Mouse (Mus musculus) liver, embryonic 14.5 days (tissue): ENCODE results near the gene Timm29.

ENCODE experiments used
- CTCF ChIP-seq: IDR thresholded peaks from 2 replicates; pipeline ENCODE4 v1.5.1; 2016; ENCODE audit warnings: antibody characterized with exemption, low read depth, control low read depth
- EP300 ChIP-seq: IDR thresholded peaks from 2 replicates; pipeline ENCODE4 v1.6.1; 2016; ENCODE audit warnings: antibody characterized with exemption, low read depth

GRCm38 (mm10) chr9:21585401-21585800 is 7.1 kb upstream of the Timm29 start:
- TF ChIP-seq CTCF (no peak), EP300 (no peak)
